20 mouse cellular contexts compared by ENCODE assay signal in genomic region chr11:104195382-104195781, GRCm38 (mm10). TPM values are rescaled to one million over a fixed set of nuclear protein-coding genes. Genes with fewer than 3 reads are reported as not detected.
A peak's percentile ranks its signal among the peaks of the same experiment; 100 is the strongest.
DNase-seq lines count a peak whose midpoint lies in the region; ATAC-seq and TF ChIP-seq lines count a peak whose summit lies in the region.
"Had no signal": no experiment of that assay in that cellular context is flagged by ENCODE, and none has a peak within 500 bp of the region (broad histone marks: within the 10 kb centered on the region; RNA-seq: fewer than 3 reads in every experiment).

No protein-coding gene starts in this region.

- peaks cover 35% of the 10 kb centered on the region for H3K27me3 ChIP-seq in hindbrain, embryonic 13.5 days
- peaks cover 17% of the 10 kb centered on the region for H3K27me3 ChIP-seq in hindbrain, embryonic 10.5 days (ENCODE audit: insufficient read depth, poor library complexity, severe bottlenecking)
- H3K27me3 ChIP-seq in forebrain, embryonic 15.5 days, result peaks cover 11% of the 10 kb centered on the region; the same call in 1 of the 2 replicates
- H3K27me3 ChIP-seq in hindbrain, embryonic 14.5 days (ENCODE audit: control insufficient read depth, insufficient read depth, low read length), result peaks cover 17% of the 10 kb centered on the region; the same call in 1 of the 2 replicates
- peaks cover 5% of the 10 kb centered on the region; the same call in 1 of the 2 replicates for H3K27me3 ChIP-seq in midbrain, postnatal 0 days (ENCODE audit: insufficient read depth, low read length)
- 0 out of 2 replicates have a peak, but pooled peaks cover 7% of the 10 kb centered on the region for H3K27me3 ChIP-seq in intestine, embryonic 15.5 days (replicated peaks)

- no peaks in the 10 kb centered on the region for H3K36me3 ChIP-seq in hindbrain, embryonic 13.5 days
- no peaks in the 10 kb centered on the region for H3K36me3 ChIP-seq in hindbrain, embryonic 10.5 days
- H3K36me3 ChIP-seq in forebrain, embryonic 15.5 days, result no peaks in the 10 kb centered on the region
- H3K36me3 ChIP-seq in hindbrain, embryonic 14.5 days (replicated peaks; ENCODE audit: control insufficient read depth, insufficient read depth), result no peaks in the 10 kb centered on the region
- no peaks in the 10 kb centered on the region for H3K36me3 ChIP-seq in midbrain, postnatal 0 days (ENCODE audit: insufficient read depth, low read length)
- H3K36me3 ChIP-seq in intestine, embryonic 15.5 days, result no peaks in the 10 kb centered on the region

- H3K4me1 ChIP-seq in hindbrain, embryonic 13.5 days (replicated peaks), result no peaks in the 10 kb centered on the region
- no peaks in the 10 kb centered on the region for H3K4me1 ChIP-seq in hindbrain, embryonic 10.5 days (replicated peaks)
- H3K4me1 ChIP-seq in forebrain, embryonic 15.5 days, result 0 out of 2 replicates have a peak, but pooled peaks cover 2% of the 10 kb centered on the region
- no peaks in the 10 kb centered on the region for H3K4me1 ChIP-seq in hindbrain, embryonic 14.5 days (replicated peaks; ENCODE audit: control insufficient read depth, insufficient read depth, low read length)
- H3K4me1 ChIP-seq in midbrain, postnatal 0 days (ENCODE audit: insufficient read depth, low read length), result no peaks in the 10 kb centered on the region
- H3K4me1 ChIP-seq in intestine, embryonic 15.5 days (replicated peaks), result no peaks in the 10 kb centered on the region

- no peaks in the 10 kb centered on the region for H3K9me3 ChIP-seq in hindbrain, embryonic 13.5 days
- H3K9me3 ChIP-seq in hindbrain, embryonic 10.5 days, result no peaks in the 10 kb centered on the region
- H3K9me3 ChIP-seq in forebrain, embryonic 15.5 days, result no peaks in the 10 kb centered on the region
- no peaks in the 10 kb centered on the region for H3K9me3 ChIP-seq in hindbrain, embryonic 14.5 days (ENCODE audit: control insufficient read depth, low read length)
- H3K9me3 ChIP-seq in midbrain, postnatal 0 days (ENCODE audit: low read length), result no peaks in the 10 kb centered on the region
- no peaks in the 10 kb centered on the region for H3K9me3 ChIP-seq in intestine, embryonic 15.5 days

- peak; percentile 49; the same call in 1 of the 2 replicates for ATAC-seq in hindbrain, embryonic 13.5 days (ENCODE audit: low FRiP score)
- no peak for ATAC-seq in forebrain, embryonic 15.5 days (replicated peaks)
- ATAC-seq in hindbrain, embryonic 14.5 days (ENCODE audit: low FRiP score), result 0 out of 2 replicates have a peak, but pooled peaks have one; percentile 8
- ATAC-seq in midbrain, postnatal 0 days (ENCODE audit: low FRiP score), result no peak
- no peak for ATAC-seq in intestine, embryonic 15.5 days

- H3K4me3 ChIP-seq in hindbrain, embryonic 13.5 days, result no peak overlapping the region
- no peak overlapping the region for H3K4me3 ChIP-seq in hindbrain, embryonic 10.5 days
- H3K4me3 ChIP-seq in forebrain, embryonic 15.5 days, result no peak overlapping the region
- no peak overlapping the region for H3K4me3 ChIP-seq in hindbrain, embryonic 14.5 days (replicated peaks; ENCODE audit: low read length)
- no peak overlapping the region for H3K4me3 ChIP-seq in midbrain, postnatal 0 days (ENCODE audit: low read depth, low read length)
- no peak overlapping the region for H3K4me3 ChIP-seq in intestine, embryonic 15.5 days (replicated peaks)

- no peak for DNase-seq in hindbrain, embryonic 10.5 days (ENCODE audit: low spot score)
- DNase-seq in hindbrain, embryonic 14.5 days (ENCODE audit: low spot score), result no peak
- no peak for DNase-seq in midbrain, postnatal 0 days (ENCODE audit: low spot score)
- DNase-seq in layer of hippocampus, adult 11-12 months (ENCODE audit: low spot score), result no peak
- DNase-seq in left cerebral cortex, adult 9 months (ENCODE audit: low spot score in 2 of 2), result no peak

- no peak overlapping the region for H3K9ac ChIP-seq in hindbrain, embryonic 13.5 days
- no peak overlapping the region; the same call in 1 of the 2 replicates for H3K9ac ChIP-seq in forebrain, embryonic 15.5 days (replicated peaks)
- H3K9ac ChIP-seq in hindbrain, embryonic 14.5 days, result no peak overlapping the region
- no peak overlapping the region for H3K9ac ChIP-seq in midbrain, postnatal 0 days (replicated peaks; ENCODE audit: low read length, poor library complexity, severe bottlenecking)
- H3K9ac ChIP-seq in intestine, embryonic 15.5 days, result no peak overlapping the region

- no peak for TF ChIP-seq CTCF in midbrain, postnatal 0 days (IDR thresholded peaks at IDR 0.05)

- 83% methylated on average over 11 of the region's 11 CpGs for WGBS in hindbrain, embryonic 13.5 days
- 77% methylated on average over 11 of the region's 11 CpGs for WGBS in hindbrain, embryonic 10.5 days
- WGBS in forebrain, embryonic 15.5 days, result 78% methylated on average over 11 of the region's 11 CpGs
- 79% methylated on average over 11 of the region's 11 CpGs for WGBS in hindbrain, embryonic 14.5 days
- 78% methylated on average over 11 of the region's 11 CpGs for WGBS in midbrain, postnatal 0 days
- WGBS in intestine, embryonic 15.5 days, result 73% methylated on average over 11 of the region's 11 CpGs

- H3K27ac ChIP-seq in hindbrain, embryonic 13.5 days, result no peak overlapping the region
- no peak overlapping the region for H3K27ac ChIP-seq in hindbrain, embryonic 10.5 days
- no peak overlapping the region for H3K27ac ChIP-seq in forebrain, embryonic 15.5 days (replicated peaks)
- no peak overlapping the region for H3K27ac ChIP-seq in hindbrain, embryonic 14.5 days
- no peak overlapping the region for H3K27ac ChIP-seq in midbrain, postnatal 0 days (ENCODE audit: low read depth, low read length)
- no peak overlapping the region for H3K27ac ChIP-seq in intestine, embryonic 15.5 days

- H3K4me2 ChIP-seq in hindbrain, embryonic 13.5 days, result 0 out of 2 replicates have a peak overlapping the region, but pooled peaks have one; percentile 25
- H3K4me2 ChIP-seq in forebrain, embryonic 15.5 days (replicated peaks), result peak overlapping the region; percentile 25; the same call in 1 of the 2 replicates
- H3K4me2 ChIP-seq in hindbrain, embryonic 14.5 days (replicated peaks), result peak overlapping the region; percentile 24
- H3K4me2 ChIP-seq in midbrain, postnatal 0 days (ENCODE audit: low read depth, low read length, poor library complexity, severe bottlenecking), result peak overlapping the region; percentile 12; the same call in 1 of the 2 replicates
- H3K4me2 ChIP-seq in intestine, embryonic 15.5 days (replicated peaks), result no peak overlapping the region
- H3K4me2 ChIP-seq: heart, embryonic 11.5 days; liver, embryonic 11.5 days had no signal

RNA-seq across cellular contexts. Expression of gene Sppl2c, which starts 9.3 kb away (rescaled TPM):
- polyA plus RNA-seq in hindbrain, embryonic 13.5 days (2015; fragmentation: Nextera tagmentation; extraction: Ambion mirVana), result not detected in 2 replicates
- polyA plus RNA-seq in hindbrain, embryonic 10.5 days (2016; fragmentation: Nextera tagmentation; extraction: Ambion mirVana), result not detected in 2 replicates
- not detected in 2 replicates for polyA plus RNA-seq in forebrain, embryonic 15.5 days (2015; fragmentation: Nextera tagmentation; extraction: Ambion mirVana)
- not detected in 2 replicates for polyA plus RNA-seq in hindbrain, embryonic 14.5 days (2014; fragmentation: Nextera tagmentation; extraction: Ambion mirVana)
- not detected in 2 replicates for total RNA-seq in midbrain, postnatal 0 days (2014; rRNA removed)
- polyA plus RNA-seq in midbrain, postnatal 0 days (2015; fragmentation: Nextera tagmentation; extraction: Ambion mirVana), result not detected in 2 replicates
- polyA plus RNA-seq in intestine, embryonic 15.5 days (2015; fragmentation: Nextera tagmentation; extraction: Ambion mirVana), result not detected in 2 replicates
- total RNA-seq: adrenal gland, postnatal 10 days; ES-E14; gastrocnemius, adult 18-20 months; granulocyte monocyte progenitor cell, adult 5-6 weeks; heart, postnatal 10 days; left cerebral cortex, adult 8-10 months; megakaryocyte, adult 5-6 weeks had no signal
- polyA plus RNA-seq: embryonic facial prominence, embryonic 14.5 days; heart, embryonic 11.5 days; limb, embryonic 11.5 days; liver, embryonic 11.5 days; Patski had no signal

RNA-seq across cellular contexts. Expression of gene Mapt, which starts 35.8 kb away (rescaled TPM):
- 711 and 738 TPM in 2 replicates for polyA plus RNA-seq in hindbrain, embryonic 13.5 days (2015; fragmentation: Nextera tagmentation; extraction: Ambion mirVana)
- 23.3 and 67.7 TPM in 2 replicates for polyA plus RNA-seq in hindbrain, embryonic 10.5 days (2016; fragmentation: Nextera tagmentation; extraction: Ambion mirVana)
- polyA plus RNA-seq in forebrain, embryonic 15.5 days (2015; fragmentation: Nextera tagmentation; extraction: Ambion mirVana), result 672 and 718 TPM in 2 replicates
- 939 and 1,013 TPM in 2 replicates for polyA plus RNA-seq in hindbrain, embryonic 14.5 days (2014; fragmentation: Nextera tagmentation; extraction: Ambion mirVana)
- total RNA-seq in midbrain, postnatal 0 days (2014; rRNA removed), result 673 and 700 TPM in 2 replicates
- 1,369 and 1,377 TPM in 2 replicates for polyA plus RNA-seq in midbrain, postnatal 0 days (2015; fragmentation: Nextera tagmentation; extraction: Ambion mirVana)
- 14.4 and 17.0 TPM in 2 replicates for polyA plus RNA-seq in intestine, embryonic 15.5 days (2015; fragmentation: Nextera tagmentation; extraction: Ambion mirVana)
- total RNA-seq: granulocyte monocyte progenitor cell, adult 5-6 weeks had no signal

Comparison
In these comparisons a context has a peak if more than half of its experiments do, and no peak if none do; other contexts are left out.
1. ATAC-seq: peak in hindbrain, embryonic 13.5 days (single experiment) and hindbrain, embryonic 14.5 days (single experiment); none in forebrain, embryonic 15.5 days (single experiment), midbrain, postnatal 0 days (single experiment) and intestine, embryonic 15.5 days (single experiment).